Mouse (Mus musculus): ENCODE results near the gene Nme9.
A peak's percentile ranks its signal among the peaks of the same experiment; 100 is the strongest.

Nme9 gene

DNA sequence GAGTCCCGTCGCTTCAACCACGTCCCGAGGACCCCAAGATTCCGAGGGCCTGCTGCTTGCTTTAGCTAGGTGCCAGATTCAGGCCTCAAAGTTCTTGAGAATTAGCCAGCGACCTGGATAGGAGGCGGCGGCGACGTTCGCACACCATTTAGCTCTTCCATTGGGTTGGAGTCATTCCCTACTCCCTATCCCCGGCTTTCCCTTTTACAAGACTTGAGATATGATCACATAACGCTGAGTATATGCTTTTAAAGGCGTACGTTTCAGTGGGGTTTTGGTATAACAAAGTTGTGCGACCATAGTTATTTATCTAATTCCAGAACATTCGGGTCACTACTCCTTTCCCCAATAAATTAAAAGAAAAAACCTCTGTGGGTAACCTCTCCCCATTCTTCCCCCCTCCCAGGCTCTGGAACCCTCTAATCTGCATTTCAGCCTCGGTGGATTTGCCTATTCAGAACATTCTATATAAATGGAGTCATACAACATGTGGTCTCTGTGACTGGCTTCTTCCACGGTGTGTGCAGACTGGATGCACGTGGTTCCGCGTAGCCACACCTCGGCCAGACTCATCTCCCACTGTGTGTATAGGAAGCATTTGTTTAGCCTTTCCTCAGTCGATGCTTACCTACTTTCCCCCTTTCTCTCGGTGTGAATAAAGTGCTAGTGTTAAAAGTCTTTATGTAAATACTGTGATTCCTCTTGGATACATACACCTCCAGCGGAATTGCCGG lies 14.1 kb upstream of the Nme9 start, which contains the start of gene Mras:
TSS of gene Mras (minus strand) at position 351 of the 734 bp plus-strand sequence.
- DNase-seq (ENCODE audit: low read depth): no peak

DNA sequence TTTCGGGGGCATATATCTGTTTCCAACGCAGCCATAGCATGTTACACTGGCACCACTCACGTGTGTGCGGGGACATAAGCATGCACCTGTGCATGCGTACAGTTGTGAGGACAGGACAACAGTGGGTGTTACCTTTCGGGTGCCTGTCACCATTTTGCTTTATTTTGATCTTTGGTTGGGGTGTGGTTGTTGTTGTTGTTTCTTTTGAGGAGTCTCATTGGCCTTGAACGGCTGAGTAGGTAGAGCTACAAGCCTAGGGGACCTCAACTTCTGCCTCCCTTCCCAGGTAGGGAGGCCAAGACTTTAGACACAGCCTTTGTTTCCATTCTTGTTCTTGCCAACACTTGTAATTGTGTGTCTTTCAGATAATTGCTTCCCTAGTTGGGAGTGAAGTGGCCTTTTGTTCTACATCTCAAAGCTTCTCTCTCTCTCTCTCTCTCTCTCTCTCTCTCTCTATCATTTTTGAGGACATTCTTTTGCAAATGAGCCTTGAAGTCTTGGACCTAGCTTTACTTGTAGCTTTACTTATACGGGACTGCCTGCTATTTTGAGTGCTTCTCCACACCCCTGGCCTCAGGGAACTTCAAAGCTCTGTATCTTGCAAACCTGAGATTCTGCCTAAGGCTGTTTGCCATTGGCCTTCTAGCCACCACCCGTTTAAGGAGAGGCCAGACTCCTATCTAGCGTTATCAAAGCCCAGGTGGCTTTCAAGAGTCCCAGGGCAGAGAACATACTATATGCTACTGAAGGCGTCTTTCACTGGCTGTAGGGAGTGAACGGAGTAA lies 13.3 kb upstream of the Nme9 start:
- DNase-seq (ENCODE audit: low read depth): no peak

GRCm38 (mm10) chr9:99439064-99439463 lies 12.2 kb upstream of the Nme9 start:
- no peak for DNase-seq (ENCODE audit: low read depth)

DNA sequence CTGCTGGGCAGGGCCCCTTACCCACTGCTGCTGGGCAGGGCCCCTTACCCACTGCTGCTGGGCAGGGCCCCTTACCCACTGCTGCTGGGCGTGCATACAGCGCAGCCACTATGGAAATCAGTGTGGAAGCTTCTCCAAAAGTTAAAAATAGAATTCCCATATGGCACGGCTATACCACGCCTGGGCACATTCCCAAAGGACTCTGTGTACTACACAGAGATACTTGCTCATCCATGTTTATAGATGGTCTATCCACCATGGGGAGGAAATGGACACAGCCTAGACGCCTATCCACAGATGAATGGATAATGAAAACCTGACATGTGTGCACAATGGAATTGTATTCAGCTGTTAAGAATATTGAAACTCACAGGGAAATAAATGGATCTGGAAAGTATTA lies 10.3 kb upstream of the Nme9 start:
- no peak for DNase-seq (ENCODE audit: low read depth)

DNA sequence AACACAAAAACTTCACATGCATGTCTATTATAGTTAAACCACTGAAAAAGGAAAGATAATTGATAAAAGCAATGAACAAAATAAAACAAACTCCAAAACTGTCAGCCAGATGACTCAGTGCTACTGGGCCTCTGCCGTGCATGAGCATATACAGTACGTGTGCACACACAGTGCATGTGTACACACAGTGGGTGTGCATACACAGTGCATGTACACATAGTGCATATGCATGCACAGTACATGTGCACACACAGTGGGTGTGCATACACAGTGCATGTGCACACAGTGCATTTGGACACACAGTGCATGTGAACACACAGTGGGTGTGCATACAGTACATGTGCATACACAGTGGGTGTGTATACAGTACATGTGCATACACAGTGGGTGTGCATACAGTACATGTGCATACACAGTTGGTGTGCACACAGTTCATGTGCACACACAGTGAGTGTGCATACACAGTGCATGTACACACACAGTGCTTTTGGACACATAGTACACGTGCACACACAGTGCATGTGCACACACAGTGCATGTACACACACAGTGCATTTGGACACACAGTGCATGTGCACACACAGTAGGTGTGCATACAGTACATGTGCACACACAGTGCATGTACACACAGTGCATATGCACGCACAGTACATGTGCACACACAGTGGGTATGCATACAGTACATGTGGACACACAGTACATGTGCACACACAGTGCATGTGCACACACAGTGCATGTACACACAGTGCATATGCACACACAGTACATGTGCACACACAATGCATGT lies 9.4 kb upstream of the Nme9 start:
- no peak for DNase-seq (ENCODE audit: low read depth)

DNA sequence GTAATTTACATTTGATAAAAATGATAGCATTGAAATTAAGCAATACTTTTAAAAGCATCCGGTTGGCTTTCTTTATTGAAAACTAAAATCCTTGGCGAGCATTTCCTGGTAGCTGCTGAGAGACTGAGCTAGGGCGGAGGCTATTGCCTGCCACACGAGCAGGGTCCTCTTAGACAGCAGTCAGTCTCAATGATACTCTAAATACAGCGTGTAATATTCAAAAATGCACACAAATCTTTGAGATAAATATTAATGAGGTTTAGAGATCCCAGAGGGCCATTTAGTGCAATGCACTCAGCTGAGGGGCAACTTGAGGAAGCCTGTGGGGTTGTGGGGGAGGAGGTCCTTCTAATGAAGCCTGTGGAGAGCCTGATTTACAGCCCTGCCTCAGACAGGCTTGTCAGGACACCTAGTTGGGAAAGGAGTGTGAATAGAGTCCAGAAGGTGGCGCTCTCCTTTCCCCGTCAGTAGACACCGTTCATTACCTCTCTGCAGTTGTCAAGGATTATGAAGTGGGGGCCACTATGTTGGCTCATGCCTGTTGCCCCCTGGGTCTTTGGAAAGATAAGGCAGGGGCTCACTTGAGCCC lies 6.6 kb upstream of the Nme9 start:
- no peak for DNase-seq (ENCODE audit: low read depth)

- no peak for DNase-seq (ENCODE audit: low read depth)
These were observed 5.0 kb upstream of the Nme9 start for GRCm38 (mm10) chr9:99446259-99446658.

- DNase-seq (ENCODE audit: low read depth): no peak
These were observed 4.0 kb upstream of the Nme9 start for GRCm38 (mm10) chr9:99447323-99447722.

DNA sequence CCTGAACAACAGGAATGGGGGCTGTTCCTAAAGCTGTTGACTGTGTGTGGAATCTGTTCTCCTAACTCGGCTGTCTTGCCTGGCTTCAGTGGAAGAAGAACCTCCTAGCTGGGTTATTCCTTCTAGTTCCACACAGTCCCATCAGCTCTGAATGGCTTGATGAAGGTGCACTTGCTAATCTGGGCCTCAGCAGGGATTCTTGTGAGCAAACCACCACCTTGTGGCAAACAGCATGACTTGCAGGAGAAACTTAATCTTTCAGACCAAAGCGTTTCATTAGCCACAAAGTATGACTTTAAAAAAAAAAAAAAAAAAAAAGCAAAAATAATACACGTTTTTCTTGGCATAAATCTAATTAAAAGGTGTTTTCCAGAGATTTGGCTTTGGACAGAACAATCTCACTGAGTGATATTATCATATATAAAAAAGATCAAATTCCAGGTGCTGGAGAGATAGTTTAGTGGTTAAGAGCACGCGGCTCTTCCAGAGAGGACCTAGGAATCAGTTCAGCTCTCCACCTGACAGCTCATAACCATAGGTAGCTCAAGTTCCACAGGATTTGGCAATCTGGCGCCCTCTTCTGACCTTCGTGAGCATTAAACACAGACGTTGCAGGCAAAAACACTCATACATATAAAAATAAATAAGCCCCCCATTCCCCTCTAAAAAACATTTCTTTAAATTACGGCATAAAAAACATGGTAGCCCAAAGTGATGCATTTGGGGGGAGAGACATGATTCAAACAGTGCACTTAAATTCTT lies 1.2 kb upstream of the Nme9 start:
- peak; percentile 20 for DNase-seq (ENCODE audit: low read depth)

GRCm38 (mm10) chr9:99454211-99454610 lies 2.9 kb downstream of the Nme9 start:
- DNase-seq (ENCODE audit: low read depth): no peak

DNA sequence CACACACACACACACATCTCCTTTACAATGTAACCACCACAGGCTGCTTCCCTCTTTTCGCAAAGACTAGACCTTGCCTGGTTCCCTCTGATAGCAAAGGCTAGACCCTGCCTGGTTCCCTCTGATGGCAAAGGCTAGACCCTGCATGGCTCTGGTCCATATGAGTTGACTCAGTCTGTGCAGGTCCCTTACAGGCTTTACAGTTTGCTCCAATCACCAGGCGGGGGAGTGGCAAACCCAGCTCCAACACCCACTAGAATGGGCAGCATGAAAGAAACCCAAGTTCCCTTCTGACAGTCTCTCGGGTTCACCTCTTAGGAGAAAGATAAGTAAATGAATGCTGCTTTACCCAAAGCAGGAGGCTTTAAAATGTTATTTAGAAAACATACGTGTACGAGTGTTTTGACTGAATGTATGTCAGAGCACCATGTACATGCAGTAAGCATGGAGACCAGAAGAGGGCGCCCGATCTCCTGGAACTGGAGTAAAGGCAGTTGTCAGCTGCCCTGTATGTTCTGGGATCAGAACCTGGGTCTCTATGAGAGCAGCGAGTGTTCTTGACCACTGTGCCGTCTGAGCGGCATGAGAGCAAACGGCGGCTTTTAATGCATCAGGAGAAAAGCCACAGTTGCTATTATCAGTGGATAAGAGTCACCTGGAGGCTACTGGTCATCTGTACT lies 7.4 kb downstream of the Nme9 start:
- peak; percentile 68 for DNase-seq (ENCODE audit: low read depth)

- no peak for DNase-seq (ENCODE audit: low read depth)
These were observed 8.5 kb downstream of the Nme9 start for GRCm38 (mm10) chr9:99459730-99460129.

GRCm38 (mm10) chr9:99464876-99465275 lies 13.6 kb downstream of the Nme9 start:
- no peak for DNase-seq (ENCODE audit: low read depth)

- DNase-seq (ENCODE audit: low read depth): no peak
These were observed 17.3 kb downstream of the Nme9 start for GRCm38 (mm10) chr9:99468572-99468971.

GRCm38 (mm10) chr9:99469681-99470273 lies 18.5 kb downstream of the Nme9 start:
- peak; percentile 43 for DNase-seq (ENCODE audit: low read depth)

GRCm38 (mm10) chr9:99470347-99471092 lies 19.2 kb downstream of the Nme9 start:
- DNase-seq (ENCODE audit: low read depth): no peak

GRCm38 (mm10) chr9:99471334-99471733 lies 20.1 kb downstream of the Nme9 start:
- DNase-seq (ENCODE audit: low read depth): no peak

DNA sequence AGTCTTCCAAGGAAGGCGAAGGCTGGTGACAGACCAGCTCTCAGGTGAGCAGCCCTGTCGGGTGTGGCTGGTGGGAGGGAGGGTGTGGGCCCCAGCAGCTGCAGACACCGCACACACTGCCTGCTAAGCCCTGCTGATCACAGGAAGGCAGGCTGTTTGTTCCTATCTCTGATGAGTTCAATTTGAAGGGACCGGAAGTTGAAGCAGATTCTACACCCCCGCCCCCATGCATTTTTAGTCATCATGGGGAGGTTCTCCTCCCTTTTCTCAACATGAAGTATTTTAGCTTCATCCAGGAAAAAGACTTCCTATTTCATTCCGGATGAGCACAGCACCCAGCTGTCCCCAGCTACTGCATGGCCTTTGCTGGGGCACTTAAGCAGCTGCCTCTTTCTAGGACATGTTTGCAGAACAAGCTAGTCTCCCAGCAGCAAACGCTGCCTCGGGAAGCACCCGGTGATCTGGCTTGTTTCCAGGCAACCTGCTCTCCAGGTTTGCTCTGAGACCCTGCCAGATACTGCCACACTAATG lies 28.0 kb downstream of the Nme9 start:
- DNase-seq (ENCODE audit: low read depth): peak; percentile 49

- DNase-seq (ENCODE audit: low read depth): no peak
These were observed 29.5 kb downstream of the Nme9 start for GRCm38 (mm10) chr9:99480764-99481163.
